Mouse (Mus musculus): ENCODE data around the gene Hdac4. TPM values are rescaled to one million over a fixed set of nuclear protein-coding genes. Genes with fewer than 3 reads are reported as not detected.

The Hdac4 gene
- polyA plus RNA-seq, 1 experiment from 2014 or later = 21.2 TPM

GRCm38 (mm10) chr1:92129751-92130150 is 65.7 kb downstream of the Hdac4 start:
- H3K36me3 ChIP-seq (ENCODE audit: control insufficient read depth, insufficient read depth, low read length) = no peaks in the 10 kb centered on the region
- WGBS = 86% methylated on average over 3 of the region's 3 CpGs
- DNase-seq (ENCODE audit: low spot score) (no peak), ATAC-seq (ENCODE audit: low FRiP score) (no peak)
- H3K27me3 ChIP-seq (ENCODE audit: control insufficient read depth, insufficient read depth, low read length) = no peaks in the 10 kb centered on the region
- H3K4me1 ChIP-seq (replicated peaks; ENCODE audit: control insufficient read depth, insufficient read depth, low read length) = no peaks in the 10 kb centered on the region
- H3K4me3 ChIP-seq (ENCODE audit: low read depth, low read length) = no peak overlapping the region
- H3K9ac ChIP-seq (ENCODE audit: low read depth, low read length) = no peak overlapping the region
- no peaks in the 10 kb centered on the region for H3K9me3 ChIP-seq (ENCODE audit: control insufficient read depth, low read length)
- no peak overlapping the region for H3K4me2 ChIP-seq (replicated peaks; ENCODE audit: low read depth, low read length)
- H3K27ac ChIP-seq (ENCODE audit: low read depth, low read length) = no peak overlapping the region

- 86% methylated on average over 6 of the region's 6 CpGs for WGBS
These were observed 67.7 kb downstream of the Hdac4 start for GRCm38 (mm10) chr1:92127785-92128184.

GRCm38 (mm10) chr1:92127366-92127765 is 68.1 kb downstream of the Hdac4 start:
- Histone ChIP-seq H3K4me2 (replicated peaks; ENCODE audit: low read depth, low read length) (no peak overlapping the region), H3K4me3 (ENCODE audit: low read depth, low read length) (no peak overlapping the region), H3K9me3 (ENCODE audit: control insufficient read depth, low read length) (no peaks in the 10 kb centered on the region), H3K27ac (ENCODE audit: low read depth, low read length) (no peak overlapping the region), H3K4me1 (replicated peaks; ENCODE audit: control insufficient read depth, insufficient read depth, low read length) (no peaks in the 10 kb centered on the region), H3K9ac (ENCODE audit: low read depth, low read length) (no peak overlapping the region), H3K36me3 (ENCODE audit: control insufficient read depth, insufficient read depth, low read length) (no peaks in the 10 kb centered on the region), H3K27me3 (ENCODE audit: control insufficient read depth, insufficient read depth, low read length) (no peaks in the 10 kb centered on the region)
- 96% methylated on average over 1 of the region's 1 CpGs for WGBS
- DNase-seq (ENCODE audit: low spot score) (no peak), ATAC-seq (ENCODE audit: low FRiP score) (no peak)

More at GRCm38 (mm10) chr1:92127785-92128184, 67.7 kb downstream of the Hdac4 start:
- Histone ChIP-seq H3K36me3 (ENCODE audit: control insufficient read depth, insufficient read depth, low read length) (no peaks in the 10 kb centered on the region), H3K4me3 (ENCODE audit: low read depth, low read length) (no peak overlapping the region), H3K4me2 (replicated peaks; ENCODE audit: low read depth, low read length) (no peak overlapping the region), H3K4me1 (replicated peaks; ENCODE audit: control insufficient read depth, insufficient read depth, low read length) (no peaks in the 10 kb centered on the region), H3K9ac (ENCODE audit: low read depth, low read length) (no peak overlapping the region), H3K9me3 (ENCODE audit: control insufficient read depth, low read length) (no peaks in the 10 kb centered on the region), H3K27me3 (ENCODE audit: control insufficient read depth, insufficient read depth, low read length) (no peaks in the 10 kb centered on the region), H3K27ac (ENCODE audit: low read depth, low read length) (no peak overlapping the region)
- no peak for DNase-seq (ENCODE audit: low spot score)
- no peak for ATAC-seq (ENCODE audit: low FRiP score)

- Histone ChIP-seq H3K9ac (ENCODE audit: low read depth, low read length) (no peak overlapping the region), H3K4me2 (replicated peaks; ENCODE audit: low read depth, low read length) (no peak overlapping the region), H3K4me3 (ENCODE audit: low read depth, low read length) (no peak overlapping the region), H3K27me3 (ENCODE audit: control insufficient read depth, insufficient read depth, low read length) (no peaks in the 10 kb centered on the region), H3K4me1 (replicated peaks; ENCODE audit: control insufficient read depth, insufficient read depth, low read length) (no peaks in the 10 kb centered on the region), H3K9me3 (ENCODE audit: control insufficient read depth, low read length) (no peaks in the 10 kb centered on the region), H3K27ac (ENCODE audit: low read depth, low read length) (no peak overlapping the region), H3K36me3 (ENCODE audit: control insufficient read depth, insufficient read depth, low read length) (no peaks in the 10 kb centered on the region)
- ATAC-seq (ENCODE audit: low FRiP score) (no peak), DNase-seq (ENCODE audit: low spot score) (no peak)
- WGBS = 73% methylated on average over 3 of the region's 3 CpGs
These were observed 70.8 kb downstream of the Hdac4 start for GRCm38 (mm10) chr1:92124497-92125201.

GRCm38 (mm10) chr1:92119303-92119702 is 76.2 kb downstream of the Hdac4 start:
- H3K9me3 ChIP-seq (ENCODE audit: control insufficient read depth, low read length) = no peaks in the 10 kb centered on the region
- no peak overlapping the region for H3K27ac ChIP-seq (ENCODE audit: low read depth, low read length)
- no peak overlapping the region for H3K4me2 ChIP-seq (replicated peaks; ENCODE audit: low read depth, low read length)
- 49% methylated on average over 5 of the region's 5 CpGs for WGBS
- no peak overlapping the region for H3K9ac ChIP-seq (ENCODE audit: low read depth, low read length)
- no peak overlapping the region for H3K4me3 ChIP-seq (ENCODE audit: low read depth, low read length)
- no peaks in the 10 kb centered on the region for H3K4me1 ChIP-seq (replicated peaks; ENCODE audit: control insufficient read depth, insufficient read depth, low read length)
- DNase-seq (ENCODE audit: low spot score) = no peak
- H3K36me3 ChIP-seq (ENCODE audit: control insufficient read depth, insufficient read depth, low read length) = no peaks in the 10 kb centered on the region
- ATAC-seq (ENCODE audit: low FRiP score) = no peak
- H3K27me3 ChIP-seq (ENCODE audit: control insufficient read depth, insufficient read depth, low read length) = no peaks in the 10 kb centered on the region

- WGBS = 96% methylated on average over 5 of the region's 5 CpGs
These were observed 77.9 kb downstream of the Hdac4 start for GRCm38 (mm10) chr1:92117597-92117996.

GRCm38 (mm10) chr1:92116169-92116568 is 79.3 kb downstream of the Hdac4 start:
- no peaks in the 10 kb centered on the region for H3K36me3 ChIP-seq (ENCODE audit: control insufficient read depth, insufficient read depth, low read length)
- DNase-seq (ENCODE audit: low spot score) = no peak
- H3K9me3 ChIP-seq (ENCODE audit: control insufficient read depth, low read length) = no peaks in the 10 kb centered on the region
- no peak overlapping the region for H3K9ac ChIP-seq (ENCODE audit: low read depth, low read length)
- no peaks in the 10 kb centered on the region for H3K4me1 ChIP-seq (replicated peaks; ENCODE audit: control insufficient read depth, insufficient read depth, low read length)
- H3K27ac ChIP-seq (ENCODE audit: low read depth, low read length) = no peak overlapping the region
- no peak overlapping the region for H3K4me2 ChIP-seq (replicated peaks; ENCODE audit: low read depth, low read length)
- no peak overlapping the region for H3K4me3 ChIP-seq (ENCODE audit: low read depth, low read length)
- WGBS = 86% methylated on average over 4 of the region's 4 CpGs
- no peak for ATAC-seq (ENCODE audit: low FRiP score)
- H3K27me3 ChIP-seq (ENCODE audit: control insufficient read depth, insufficient read depth, low read length) = no peaks in the 10 kb centered on the region

More at GRCm38 (mm10) chr1:92117597-92117996, 77.9 kb downstream of the Hdac4 start:
- Histone ChIP-seq H3K9me3 (ENCODE audit: control insufficient read depth, low read length) (no peaks in the 10 kb centered on the region), H3K27me3 (ENCODE audit: control insufficient read depth, insufficient read depth, low read length) (no peaks in the 10 kb centered on the region), H3K27ac (ENCODE audit: low read depth, low read length) (no peak overlapping the region), H3K4me3 (ENCODE audit: low read depth, low read length) (no peak overlapping the region), H3K4me1 (replicated peaks; ENCODE audit: control insufficient read depth, insufficient read depth, low read length) (no peaks in the 10 kb centered on the region), H3K9ac (ENCODE audit: low read depth, low read length) (no peak overlapping the region), H3K4me2 (replicated peaks; ENCODE audit: low read depth, low read length) (no peak overlapping the region), H3K36me3 (ENCODE audit: control insufficient read depth, insufficient read depth, low read length) (no peaks in the 10 kb centered on the region)
- ATAC-seq (ENCODE audit: low FRiP score) (no peak), DNase-seq (ENCODE audit: low spot score) (no peak)

- H3K27ac ChIP-seq (ENCODE audit: low read depth, low read length) = no peak overlapping the region
- H3K27me3 ChIP-seq (ENCODE audit: control insufficient read depth, insufficient read depth, low read length) = no peaks in the 10 kb centered on the region
- no peak overlapping the region for H3K4me3 ChIP-seq (ENCODE audit: low read depth, low read length)
- no peak overlapping the region for H3K4me2 ChIP-seq (replicated peaks; ENCODE audit: low read depth, low read length)
- H3K4me1 ChIP-seq (replicated peaks; ENCODE audit: control insufficient read depth, insufficient read depth, low read length) = no peaks in the 10 kb centered on the region
- no peak overlapping the region for H3K9ac ChIP-seq (ENCODE audit: low read depth, low read length)
- H3K9me3 ChIP-seq (ENCODE audit: control insufficient read depth, low read length) = no peaks in the 10 kb centered on the region
- DNase-seq (ENCODE audit: low spot score) = no peak
- ATAC-seq (ENCODE audit: low FRiP score) = no peak
- WGBS = 94% methylated on average over 3 of the region's 3 CpGs
- no peaks in the 10 kb centered on the region for H3K36me3 ChIP-seq (ENCODE audit: control insufficient read depth, insufficient read depth, low read length)
These were observed 81.4 kb downstream of the Hdac4 start for GRCm38 (mm10) chr1:92114091-92114490.

- 79% methylated on average over 6 of the region's 6 CpGs for WGBS
- ATAC-seq (ENCODE audit: low FRiP score) = no peak
- Histone ChIP-seq H3K4me2 (replicated peaks; ENCODE audit: low read depth, low read length) (no peak overlapping the region), H3K4me1 (replicated peaks; ENCODE audit: control insufficient read depth, insufficient read depth, low read length) (no peaks in the 10 kb centered on the region), H3K27ac (ENCODE audit: low read depth, low read length) (no peak overlapping the region), H3K27me3 (ENCODE audit: control insufficient read depth, insufficient read depth, low read length) (no peaks in the 10 kb centered on the region), H3K4me3 (ENCODE audit: low read depth, low read length) (no peak overlapping the region), H3K9ac (ENCODE audit: low read depth, low read length) (no peak overlapping the region), H3K9me3 (ENCODE audit: control insufficient read depth, low read length) (no peaks in the 10 kb centered on the region), H3K36me3 (ENCODE audit: control insufficient read depth, insufficient read depth, low read length) (no peaks in the 10 kb centered on the region)
- no peak for DNase-seq (ENCODE audit: low spot score)
These were observed 82.1 kb downstream of the Hdac4 start for GRCm38 (mm10) chr1:92113243-92114009.

All from hindbrain, embryonic 11.5 days (tissue).